Mouse (Mus musculus) embryonic fibroblast, embryonic 13.5 days (primary cell): ENCODE results near the gene Atxn2l.

Source experiments
- CTCF ChIP-seq: IDR thresholded peaks from 2 replicates; pipeline ENCODE4 v1.5.1; 2011; ENCODE audit warnings: mild to moderate bottlenecking, control low read depth, low read length, moderate library complexity, borderline replicate concordance; ENCODE audit not compliant: insufficient read depth
- POLR2A ChIP-seq: IDR thresholded peaks from 2 replicates; pipeline ENCODE4 v1.6.1; 2011; ENCODE audit warnings: low read depth, mild to moderate bottlenecking, control low read depth, low read length, moderate library complexity

- TF ChIP-seq CTCF (no peak), POLR2A (no peak)
These were observed 37.8 kb downstream of the Atxn2l start for GRCm38 (mm10) chr7:126465246-126466030.
